Mouse (Mus musculus) hindbrain, embryonic 11.5 days (tissue): ENCODE data around the gene Fgl2. TPM values are rescaled to one million over a fixed set of nuclear protein-coding genes. Genes with fewer than 3 reads are reported as not detected.
"Not testable (repeated sequence)": the region's sequence is repeated elsewhere in the genome, so short reads cannot be mapped to it uniquely, and the experiment has no call there.

Source experiments
- ATAC-seq: fragments of 200-750 bp; cut with Nextera tagmentation; 2 replicates; pipeline ENCODE4 v1.8.0; 2017; ENCODE audit warnings: mild to moderate bottlenecking, moderate TSS enrichment, moderate library complexity; ENCODE audit not compliant: low FRiP score
- DNase-seq: peaks from one replicate; pipeline ENCODE4 v3.0.0-alpha.2; 2015; ENCODE audit warnings: low spot score
- H3K27ac ChIP-seq: fragments of 300-500 bp; sonication (generic); 2 replicates; pipeline ENCODE4 v1.5.1; 2014; ENCODE audit warnings: mild to moderate bottlenecking, low read depth, low read length
- H3K27me3 ChIP-seq: fragments of 300-500 bp; sonication (generic); 2 replicates; pipeline ENCODE4 v1.6.1; 2014; ENCODE audit warnings: mild to moderate bottlenecking, low read length, moderate library complexity, mixed read lengths; ENCODE audit not compliant: control insufficient read depth, insufficient read depth
- H3K36me3 ChIP-seq: fragments of 300-500 bp; sonication (generic); 2 replicates; pipeline ENCODE4 v1.6.1; 2014; ENCODE audit warnings: mild to moderate bottlenecking, low read length, moderate library complexity, mixed read lengths; ENCODE audit not compliant: control insufficient read depth, insufficient read depth
- H3K4me1 ChIP-seq: fragments of 300-500 bp; sonication (generic); replicated peaks from 2 replicates; pipeline ENCODE4 v1.6.1; 2014; ENCODE audit warnings: low read length, mixed read lengths; ENCODE audit not compliant: control insufficient read depth, insufficient read depth
- H3K4me2 ChIP-seq: fragments of 300-500 bp; sonication (generic); replicated peaks from 2 replicates; pipeline ENCODE4 v1.6.1; 2014; ENCODE audit warnings: mild to moderate bottlenecking, low read depth, low read length
- H3K4me3 ChIP-seq: fragments of 300-500 bp; sonication (generic); 2 replicates; pipeline ENCODE4 v1.5.1; 2014; ENCODE audit warnings: low read depth, low read length
- H3K9ac ChIP-seq: fragments of 300-500 bp; sonication (generic); 2 replicates; pipeline ENCODE4 v1.6.1; 2014; ENCODE audit warnings: low read depth, low read length
- H3K9me3 ChIP-seq: fragments of 300-500 bp; sonication (generic); 2 replicates; pipeline ENCODE4 v1.6.1; 2016; ENCODE audit warnings: low read length; ENCODE audit not compliant: control insufficient read depth
- WGBS: fragments of 180-500 bp; shearing (Covaris S2); extraction: QIAGEN DNeasy Blood & Tissue Kit; methylation state at CpG from one replicate; pipeline ENCODE4 v1.1.7; 2014; 5-methylcytosine and 5-hydroxymethylcytosine counted together
- polyA plus RNA-seq: library from polyadenylated mRNA; unstranded; fragments of >200 nt; fragmentation: Nextera tagmentation; extraction: Ambion mirVana; gene quantifications from 2 replicates; pipeline ENCODE4 v1.2.1, GENCODE M21; 2014

The Fgl2 gene
- polyA plus RNA-seq: 3.5 and 4.0 TPM in 2 replicates

DNA sequence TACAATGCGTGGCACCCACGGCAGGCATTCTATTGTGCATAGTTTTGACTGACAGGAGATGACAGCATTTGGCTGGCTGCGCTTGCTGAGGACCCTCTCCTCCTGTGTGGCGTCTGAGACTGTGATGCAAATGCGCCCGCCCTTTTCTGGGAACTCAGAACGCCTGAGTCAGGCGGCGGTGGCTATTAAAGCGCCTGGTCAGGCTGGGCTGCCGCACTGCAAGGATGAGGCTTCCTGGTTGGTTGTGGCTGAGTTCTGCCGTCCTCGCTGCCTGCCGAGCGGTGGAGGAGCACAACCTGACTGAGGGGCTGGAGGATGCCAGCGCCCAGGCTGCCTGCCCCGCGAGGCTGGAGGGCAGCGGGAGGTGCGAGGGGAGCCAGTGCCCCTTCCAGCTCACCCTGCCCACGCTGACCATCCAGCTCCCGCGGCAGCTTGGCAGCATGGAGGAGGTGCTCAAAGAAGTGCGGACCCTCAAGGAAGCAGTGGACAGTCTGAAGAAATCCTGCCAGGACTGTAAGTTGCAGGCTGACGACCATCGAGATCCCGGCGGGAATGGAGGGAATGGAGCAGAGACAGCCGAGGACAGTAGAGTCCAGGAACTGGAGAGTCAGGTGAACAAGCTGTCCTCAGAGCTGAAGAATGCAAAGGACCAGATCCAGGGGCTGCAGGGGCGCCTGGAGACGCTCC lies at the start of gene Fgl2:
Gene Fgl2 (plus strand): TSS at position 150 of the 687 bp plus-strand sequence.
- Histone ChIP-seq H3K9me3 (no peaks in the 10 kb centered on the region), H3K4me3 (peak within 1 kb of the TSS; percentile 47), H3K4me1 (peaks cover 4% of the 10 kb centered on the region; the same call in 1 of the 2 replicates), H3K4me2 (peak within 1 kb of the TSS; percentile 95), H3K36me3 (no peaks in the 10 kb centered on the region), H3K27ac (0 out of 2 replicates have a peak within 1 kb of the TSS, but pooled peaks have one; percentile 17), H3K27me3 (no peaks in the 10 kb centered on the region), H3K9ac (peak within 1 kb of the TSS; percentile 71)
- DNase-seq: peak; percentile 80
- 6% methylated on average over 31 of the region's 31 CpGs for WGBS
- ATAC-seq: peak; percentile 91

DNA sequence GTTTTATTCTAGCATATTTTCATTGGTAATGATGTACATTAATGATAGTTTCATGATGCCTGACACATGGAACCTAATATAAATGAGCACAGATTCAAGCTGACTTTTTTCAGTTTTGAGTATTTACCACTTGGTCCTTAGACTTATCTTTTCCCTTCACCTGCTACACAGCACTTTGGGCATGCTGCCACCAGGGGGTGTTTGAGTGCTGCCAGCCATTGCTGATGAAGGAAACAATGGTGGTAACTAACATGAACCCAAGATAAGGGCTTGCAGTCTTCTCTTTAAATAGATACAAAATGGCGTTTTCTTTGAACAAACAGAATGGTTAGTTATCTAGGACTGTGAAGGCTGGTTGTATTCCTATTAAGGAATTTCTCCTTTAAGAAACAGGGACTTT lies 45.9 kb upstream of the Fgl2 start:
- Histone ChIP-seq H3K4me1 (no peaks in the 10 kb centered on the region), H3K9ac (no peak overlapping the region), H3K4me3 (no peak overlapping the region), H3K27ac (no peak overlapping the region), H3K4me2 (no peak overlapping the region), H3K9me3 (no peaks in the 10 kb centered on the region), H3K36me3 (no peaks in the 10 kb centered on the region), H3K27me3 (no peaks in the 10 kb centered on the region)
- WGBS: 36% methylated on average over 1 of the region's 1 CpGs
- DNase-seq (peak; percentile 73), ATAC-seq (no peak)

DNA sequence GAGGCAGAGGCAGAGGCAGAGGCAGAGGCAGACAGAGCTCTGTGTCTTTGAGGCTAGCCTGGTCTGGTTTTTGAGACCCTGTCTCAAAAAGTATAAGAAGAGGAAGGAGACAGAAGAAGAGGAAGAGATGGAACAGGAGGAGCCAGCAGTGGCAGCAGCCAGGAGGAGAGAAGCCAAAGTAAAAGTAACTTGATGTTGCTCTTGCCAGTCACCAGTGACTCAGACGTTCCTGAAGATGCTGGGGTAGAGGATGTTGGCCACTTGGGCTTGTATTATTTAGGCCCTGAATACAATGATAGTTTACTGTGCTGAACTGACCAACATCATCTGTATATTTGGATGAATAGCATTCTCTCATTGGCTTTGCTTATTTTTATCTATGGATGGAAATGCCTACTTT lies 43.9 kb upstream of the Fgl2 start:
- no peak for DNase-seq
- no peak for ATAC-seq

DNA sequence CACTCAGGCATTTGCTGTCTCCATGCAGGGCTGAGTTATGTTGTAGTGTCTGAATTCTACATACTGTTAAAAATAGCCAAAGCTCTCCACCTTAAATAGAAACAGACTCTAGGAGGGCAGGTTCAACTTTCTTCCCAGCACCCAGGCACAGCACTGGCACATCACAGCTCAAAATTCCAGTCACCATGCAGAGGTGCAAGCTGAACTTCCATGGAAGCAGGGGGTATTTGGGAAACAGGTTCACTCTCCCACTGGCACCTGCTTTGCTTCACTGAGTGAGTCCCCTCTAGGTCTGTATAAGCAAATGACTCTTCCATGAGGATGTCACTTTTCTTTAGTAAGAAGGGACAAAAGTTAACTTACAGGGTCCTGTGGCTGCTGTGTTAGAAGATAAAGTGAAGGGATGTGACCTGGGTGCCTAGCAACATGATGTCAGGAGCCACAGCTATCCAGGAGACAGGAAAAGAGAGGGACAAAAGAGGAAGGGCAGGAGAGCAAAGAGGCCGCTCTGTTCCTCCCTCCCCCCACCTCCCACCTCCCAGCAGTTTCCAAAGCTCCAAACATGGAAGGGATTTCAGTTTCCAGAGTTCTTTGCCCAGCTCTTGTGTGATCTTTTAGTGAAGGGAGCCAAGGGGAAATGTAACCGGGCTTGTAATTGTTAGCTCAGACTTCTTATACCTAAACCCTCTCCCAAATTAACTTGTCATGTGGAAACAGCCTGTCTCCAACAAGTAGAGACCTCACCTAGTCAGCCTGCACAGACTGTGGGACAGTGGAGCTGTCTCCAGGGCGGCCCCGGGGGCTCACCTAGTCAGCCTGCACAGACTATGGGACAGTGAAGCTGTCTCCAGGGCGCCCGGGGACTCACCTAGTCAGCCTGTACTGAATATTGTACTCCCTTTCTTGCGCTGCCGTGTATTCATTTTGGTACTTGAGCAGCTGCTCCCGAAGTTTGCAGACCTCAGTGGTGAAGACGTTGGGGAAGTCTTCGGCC lies 42.5 kb upstream of the Fgl2 start:
- H3K4me1 ChIP-seq: no peaks in the 10 kb centered on the region
- H3K36me3 ChIP-seq: no peaks in the 10 kb centered on the region
- no peak overlapping the region for H3K27ac ChIP-seq
- no peaks in the 10 kb centered on the region for H3K9me3 ChIP-seq
- H3K9ac ChIP-seq: no peak overlapping the region
- 49% methylated on average over 11 of the region's 11 CpGs for WGBS
- ATAC-seq (peak; percentile 54; the same call in 1 of the 2 replicates), DNase-seq (peak; percentile 34)
- no peak overlapping the region for H3K4me2 ChIP-seq
- no peak overlapping the region for H3K4me3 ChIP-seq
- H3K27me3 ChIP-seq: no peaks in the 10 kb centered on the region

More for the DNA sequence above, 43.9 kb upstream of the Fgl2 start:
- H3K27ac ChIP-seq: no peak overlapping the region
- no peaks in the 10 kb centered on the region for H3K4me1 ChIP-seq
- H3K36me3 ChIP-seq: no peaks in the 10 kb centered on the region
- no peak overlapping the region for H3K4me3 ChIP-seq
- no peaks in the 10 kb centered on the region for H3K9me3 ChIP-seq
- H3K4me2 ChIP-seq: no peak overlapping the region
- no peak overlapping the region for H3K9ac ChIP-seq
- WGBS: 79% methylated on average over 1 of the region's 1 CpGs
- no peaks in the 10 kb centered on the region for H3K27me3 ChIP-seq

DNA sequence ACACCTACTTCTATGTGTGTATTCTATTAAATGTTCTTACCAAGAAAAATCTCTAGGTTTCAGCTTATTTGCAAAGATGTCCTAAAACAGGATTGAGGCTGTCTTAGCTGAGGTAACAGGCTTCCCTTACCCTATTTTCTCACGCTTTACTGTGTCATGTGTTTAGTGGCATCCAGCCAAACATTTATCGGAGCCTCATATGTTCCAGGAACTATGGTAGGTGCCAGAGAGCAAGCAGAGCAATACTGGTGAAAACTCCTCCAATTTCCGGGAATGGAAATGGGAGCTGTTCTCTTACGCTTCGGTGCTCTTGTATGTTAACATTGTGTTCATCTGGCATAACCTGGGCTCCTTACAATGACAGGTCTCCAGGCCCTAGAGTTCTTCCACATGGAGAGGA lies 40.8 kb upstream of the Fgl2 start:
- H3K36me3 ChIP-seq: no peaks in the 10 kb centered on the region
- H3K4me1 ChIP-seq: no peaks in the 10 kb centered on the region
- no peaks in the 10 kb centered on the region for H3K9me3 ChIP-seq
- no peak overlapping the region for H3K9ac ChIP-seq
- no peaks in the 10 kb centered on the region for H3K27me3 ChIP-seq
- no peak overlapping the region for H3K4me3 ChIP-seq
- WGBS: 87% methylated on average over 5 of the region's 5 CpGs
- no peak for ATAC-seq
- no peak for DNase-seq
- H3K4me2 ChIP-seq: no peak overlapping the region
- H3K27ac ChIP-seq: no peak overlapping the region

DNA sequence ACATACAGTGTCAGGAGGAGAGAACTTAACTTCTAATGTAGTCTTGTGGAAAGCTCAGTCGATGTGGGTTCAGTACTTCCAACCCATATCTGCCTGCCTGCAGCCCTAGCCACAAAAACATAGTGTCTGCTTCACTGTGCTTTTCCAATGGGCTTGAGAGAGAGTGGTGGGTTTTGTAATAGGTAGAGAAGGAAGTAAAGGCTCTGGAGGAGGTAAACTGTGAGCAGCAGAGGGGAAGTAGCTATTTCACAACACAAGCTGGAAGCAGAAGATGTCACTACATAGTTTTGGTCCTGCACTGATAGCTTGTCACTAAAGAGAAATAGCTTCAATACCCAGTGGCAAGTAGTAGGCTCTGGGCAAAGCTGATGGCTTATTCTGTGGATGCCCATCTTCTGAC lies 40.3 kb upstream of the Fgl2 start:
- H3K4me3 ChIP-seq: no peak overlapping the region
- DNase-seq: no peak
- no peaks in the 10 kb centered on the region for H3K36me3 ChIP-seq
- no peaks in the 10 kb centered on the region for H3K27me3 ChIP-seq
- no peak overlapping the region for H3K9ac ChIP-seq
- H3K4me1 ChIP-seq: no peaks in the 10 kb centered on the region
- 96% methylated on average over 1 of the region's 1 CpGs for WGBS
- no peak overlapping the region for H3K4me2 ChIP-seq
- H3K27ac ChIP-seq: no peak overlapping the region
- no peaks in the 10 kb centered on the region for H3K9me3 ChIP-seq
- ATAC-seq: no peak

DNA sequence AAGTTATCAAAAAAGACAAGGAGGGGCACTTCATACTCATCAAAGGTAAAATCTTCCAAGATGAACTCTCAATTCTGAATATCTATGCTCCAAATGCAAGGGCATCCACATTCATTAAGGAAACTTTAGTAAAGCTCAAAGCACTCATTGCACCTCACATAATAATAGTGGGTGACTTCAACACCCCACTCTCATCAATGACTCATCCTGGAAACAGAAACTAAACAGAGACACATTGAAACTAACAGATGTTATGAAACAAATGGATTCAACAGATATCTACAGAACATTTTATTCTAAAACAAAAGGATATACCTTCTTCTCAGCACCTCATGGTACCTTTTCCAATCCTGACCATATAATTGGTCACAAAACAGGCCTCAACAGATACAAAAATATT lies 30.2 kb upstream of the Fgl2 start:
- not testable (repeated sequence) for H3K27me3 ChIP-seq, H3K4me1 ChIP-seq, H3K36me3 ChIP-seq, H3K4me2 ChIP-seq, H3K4me3 ChIP-seq, ATAC-seq, H3K9me3 ChIP-seq, H3K27ac ChIP-seq, H3K9ac ChIP-seq, DNase-seq

DNA sequence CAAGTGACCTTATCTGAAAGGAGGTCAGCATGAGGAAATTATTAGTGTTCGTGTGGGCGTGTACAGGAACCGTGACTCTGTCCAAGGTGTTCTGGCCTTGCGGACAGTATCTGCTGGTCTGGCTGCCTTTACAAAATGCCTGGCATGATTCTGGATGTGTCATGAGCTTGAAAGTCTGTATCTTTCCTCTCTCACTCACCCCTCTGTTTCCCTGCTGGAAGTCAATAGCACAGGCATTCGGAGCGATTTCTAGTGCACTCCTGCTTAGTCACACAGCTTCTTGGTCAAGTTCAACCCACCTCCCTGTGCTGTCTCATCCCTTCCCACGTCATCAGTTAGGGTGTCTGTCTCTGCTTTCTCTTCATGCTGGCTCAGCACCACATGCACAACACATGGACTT lies 24.1 kb upstream of the Fgl2 start:
- Histone ChIP-seq H3K27ac (no peak overlapping the region), H3K9me3 (no peaks in the 10 kb centered on the region)

More for the DNA sequence above, 24.1 kb upstream of the Fgl2 start:
- ATAC-seq (no peak), DNase-seq (no peak)
- Histone ChIP-seq H3K9ac (no peak overlapping the region), H3K4me2 (no peak overlapping the region), H3K4me1 (no peaks in the 10 kb centered on the region), H3K36me3 (no peaks in the 10 kb centered on the region), H3K27me3 (no peaks in the 10 kb centered on the region), H3K4me3 (no peak overlapping the region)
- 87% methylated on average over 7 of the region's 7 CpGs for WGBS
